Mouse (Mus musculus) testis, adult 2 months (tissue): Measurements from ENCODE around the gene Fam129a.

Experiments used
- CTCF ChIP-seq: fragments of 200-500 bp; IDR thresholded peaks from 2 replicates; pipeline ENCODE4 v1.5.1; 2012; ENCODE audit warnings: low read depth, mild to moderate bottlenecking, inconsistent platforms, low read length, moderate library complexity; ENCODE audit not compliant: control insufficient read depth, insufficient read depth, insufficient replicate concordance
- POLR2A ChIP-seq: fragments of 200-500 bp; IDR thresholded peaks from 2 replicates; pipeline ENCODE4 v1.6.1; 2012; ENCODE audit warnings: low read depth, mild to moderate bottlenecking, inconsistent platforms, low read length, moderate library complexity; ENCODE audit not compliant: control insufficient read depth

- TF ChIP-seq POLR2A (no peak), CTCF (no peak)
Observed at GRCm38 (mm10) chr1:151543796-151544477, 27.0 kb upstream of the Fam129a start.
